Mouse (Mus musculus) heart, postnatal 36 days (tissue): Measurements from ENCODE around the gene Rab44. TPM values are rescaled to one million over a fixed set of nuclear protein-coding genes. Genes with fewer than 3 reads are reported as not detected.

Experiments
- DNase-seq, 2 experiments: peaks; one replicate each; pipeline ENCODE4 v3.0.0; 2021 to 2022
- intact Hi-C: fragments of 180-260 bp; cut with DNase I; formaldehyde crosslinking; loops from one replicate; pipeline ENCODE4 v1.15.1; 2025
- total RNA-seq, 2 experiments: library from RNA; stranded (reverse); gene quantifications; 2 replicates each; pipeline ENCODE4 v1.2.3; 2021

Rab44 gene
- total RNA-seq, 2 experiments from 2014 or later = 0.43 to 0.50 TPM

- intact Hi-C loops = no loop called here
- DNase-seq = peak in 1 of 2 experiments; percentile 48
Measured at GRCm38 (mm10) chr17:29164469-29165111, 50.6 kb downstream of the Rab44 start.

GRCm38 (mm10) chr17:29165452-29165851 lies 51.5 kb downstream of the Rab44 start:
- DNase-seq = no peak
- intact Hi-C loops = no loop called here

GRCm38 (mm10) chr17:29165967-29166578 lies 52.1 kb downstream of the Rab44 start:
- intact Hi-C loops = no loop called here
- no peak for DNase-seq

GRCm38 (mm10) chr17:29167371-29167770 lies 53.4 kb downstream of the Rab44 start:
- DNase-seq = no peak
- intact Hi-C loops = no loop called here

GRCm38 (mm10) chr17:29168438-29168837 lies 54.5 kb downstream of the Rab44 start:
- intact Hi-C loops = no loop called here
- DNase-seq = no peak

- no peak for DNase-seq
- intact Hi-C loops = no loop called here
Measured at GRCm38 (mm10) chr17:29168996-29169601, 55.2 kb downstream of the Rab44 start.

GRCm38 (mm10) chr17:29170431-29171000 lies 56.6 kb downstream of the Rab44 start:
- DNase-seq = no peak
- intact Hi-C loops = loop anchor here (2.0 to 5.0 kb wide), 2 partner anchors 76 to 183 kb away; no protein-coding TSS in a partner anchor

- DNase-seq = peak; percentile 85 to 86
- intact Hi-C loops = loop anchor here (1.0 to 5.0 kb wide), 3 partner anchors 76 to 184 kb away; no protein-coding TSS in a partner anchor
Measured at GRCm38 (mm10) chr17:29171001-29171772, 57.2 kb downstream of the Rab44 start.

GRCm38 (mm10) chr17:29172062-29172461 lies 58.1 kb downstream of the Rab44 start:
- DNase-seq = peak in 1 of 2 experiments; percentile 20
- intact Hi-C loops = loop anchor here (5.0 kb wide), 1 partner anchor 185 kb away; no protein-coding TSS in a partner anchor

GRCm38 (mm10) chr17:29173165-29173564 lies 59.2 kb downstream of the Rab44 start:
- DNase-seq = no peak
- intact Hi-C loops = loop anchor here (5.0 kb wide), 1 partner anchor 186 kb away; no protein-coding TSS in a partner anchor

GRCm38 (mm10) chr17:29175693-29176092 lies 61.7 kb downstream of the Rab44 start:
- no peak for DNase-seq
- intact Hi-C loops = loop anchor here (2.0 to 5.0 kb wide), 2 partner anchors 195 to 337 kb away; no protein-coding TSS in a partner anchor

GRCm38 (mm10) chr17:29176391-29177267 lies 62.7 kb downstream of the Rab44 start:
- intact Hi-C loops = loop anchor here (1.0 to 5.0 kb wide), 3 partner anchors 70 to 336 kb away; no protein-coding TSS in a partner anchor
- DNase-seq = peak; percentile 66 to 67

GRCm38 (mm10) chr17:29178503-29179059 lies 64.6 kb downstream of the Rab44 start:
- intact Hi-C loops = loop anchor here (5.0 kb wide), 1 partner anchor 334 kb away; no protein-coding TSS in a partner anchor
- no peak for DNase-seq

GRCm38 (mm10) chr17:29179917-29180316 lies 66.0 kb downstream of the Rab44 start:
- intact Hi-C loops = loop anchor here (5.0 kb wide), 1 partner anchor 332 kb away; no protein-coding TSS in a partner anchor
- no peak for DNase-seq

GRCm38 (mm10) chr17:29180406-29181127 lies 66.6 kb downstream of the Rab44 start:
- no peak for DNase-seq
- intact Hi-C loops = no loop called here

GRCm38 (mm10) chr17:29181751-29182150 lies 67.8 kb downstream of the Rab44 start:
- intact Hi-C loops = no loop called here
- DNase-seq = no peak

GRCm38 (mm10) chr17:29183162-29183561 lies 69.2 kb downstream of the Rab44 start:
- DNase-seq = no peak
- intact Hi-C loops = no loop called here

- intact Hi-C loops = no loop called here
- DNase-seq = no peak
Measured at GRCm38 (mm10) chr17:29185376-29186046, 71.6 kb downstream of the Rab44 start.
